Mouse (Mus musculus) thymus, adult 2 months (tissue): ENCODE data around the gene Gsg1l. TPM values are rescaled to one million over a fixed set of nuclear protein-coding genes. Genes with fewer than 3 reads are reported as not detected.

Experiments
- DNase-seq: peaks from one replicate; pipeline ENCODE4 v3.0.0; 2021
- H3K27ac ChIP-seq: fragments of 200-500 bp; 2 replicates; pipeline ENCODE4 v1.5.1; 2012; ENCODE audit warnings: low read length, control low read depth; ENCODE audit not compliant: control insufficient read depth, insufficient read depth
- H3K27me3 ChIP-seq: fragments of 200-500 bp; 2 replicates; pipeline ENCODE4 v1.6.1; 2012; ENCODE audit warnings: mild to moderate bottlenecking, low read length, moderate library complexity, mixed read lengths; ENCODE audit not compliant: control insufficient read depth, insufficient read depth
- H3K36me3 ChIP-seq: fragments of 200-500 bp; 2 replicates; pipeline ENCODE4 v1.6.1; 2012; ENCODE audit warnings: mild to moderate bottlenecking, low read length, moderate library complexity; ENCODE audit not compliant: control insufficient read depth, insufficient read depth
- H3K4me1 ChIP-seq: fragments of 200-500 bp; replicated peaks from 2 replicates; pipeline ENCODE4 v1.6.1; 2012; ENCODE audit warnings: low read length; ENCODE audit not compliant: control insufficient read depth, insufficient read depth
- H3K4me3 ChIP-seq: fragments of 200-500 bp; 2 replicates; pipeline ENCODE4 v1.5.1; 2012; ENCODE audit warnings: mild to moderate bottlenecking, low read length, control low read depth, moderate library complexity; ENCODE audit not compliant: control insufficient read depth, insufficient read depth
- CTCF ChIP-seq: fragments of 200-500 bp; IDR thresholded peaks from 2 replicates; pipeline ENCODE4 v1.5.1; 2012; ENCODE audit warnings: mild to moderate bottlenecking, control low read depth, low read length, moderate library complexity, borderline replicate concordance; ENCODE audit not compliant: control insufficient read depth, poor library complexity, insufficient read depth; ENCODE audit errors: extremely low read depth
- POLR2A ChIP-seq: fragments of 200-500 bp; IDR thresholded peaks from 2 replicates; pipeline ENCODE4 v1.6.1; 2012; ENCODE audit warnings: mild to moderate bottlenecking, low read length, control low read depth, moderate library complexity; ENCODE audit not compliant: control insufficient read depth, poor library complexity, insufficient read depth; ENCODE audit errors: extremely low read depth
- WGBS: fragments of 180-500 bp; shearing (Covaris S2); methylation state at CpG from one replicate; pipeline ENCODE4 v1.1.7; 2018; 5-methylcytosine and 5-hydroxymethylcytosine counted together
- polyA plus RNA-seq: library from polyadenylated mRNA; depleted of rRNA; stranded (reverse); fragments of >200 nt; gene quantifications from 2 replicates; pipeline ENCODE4 v1.2.3, GENCODE M21; 2012

The Gsg1l gene
- polyA plus RNA-seq, 1 experiment, result 0.94 TPM

GRCm38 (mm10) chr7:125887761-125888160, 194.4 kb downstream of the Gsg1l start:
- H3K4me3 ChIP-seq, result no peak overlapping the region
- 36% methylated on average over 5 of the region's 5 CpGs for WGBS
- TF ChIP-seq POLR2A (no peak), CTCF (no peak)
- H3K27ac ChIP-seq, result no peak overlapping the region
- no peaks in the 10 kb centered on the region for H3K27me3 ChIP-seq
- no peaks in the 10 kb centered on the region for H3K4me1 ChIP-seq
- no peaks in the 10 kb centered on the region for H3K36me3 ChIP-seq
- no peak for DNase-seq

DNA sequence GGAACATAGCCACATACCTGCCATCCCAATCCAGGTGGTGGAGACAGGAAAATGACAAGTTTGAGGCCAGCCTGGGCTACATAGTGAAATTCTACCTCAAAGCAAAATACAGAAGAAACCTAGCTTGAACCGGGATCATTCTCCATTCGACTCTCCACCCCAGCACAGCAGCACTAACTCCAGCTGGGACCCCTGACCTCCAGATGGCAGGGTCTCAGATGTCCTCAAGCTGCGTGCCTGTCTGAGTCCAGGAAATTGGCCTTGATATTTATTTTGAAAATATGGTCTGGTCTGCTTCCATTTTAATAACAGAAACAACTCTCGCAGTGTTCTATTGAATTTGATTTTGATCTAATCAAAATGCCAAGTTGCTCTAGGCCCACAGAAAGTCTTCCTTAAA, 195.1 kb downstream of the Gsg1l start:
- DNase-seq, result no peak
- no peaks in the 10 kb centered on the region for H3K27me3 ChIP-seq
- no peak overlapping the region for H3K27ac ChIP-seq
- H3K4me3 ChIP-seq, result no peak overlapping the region
- no peaks in the 10 kb centered on the region for H3K36me3 ChIP-seq
- 91% methylated on average over 4 of the region's 4 CpGs for WGBS
- no peaks in the 10 kb centered on the region for H3K4me1 ChIP-seq
- TF ChIP-seq POLR2A (no peak), CTCF (no peak)

DNA sequence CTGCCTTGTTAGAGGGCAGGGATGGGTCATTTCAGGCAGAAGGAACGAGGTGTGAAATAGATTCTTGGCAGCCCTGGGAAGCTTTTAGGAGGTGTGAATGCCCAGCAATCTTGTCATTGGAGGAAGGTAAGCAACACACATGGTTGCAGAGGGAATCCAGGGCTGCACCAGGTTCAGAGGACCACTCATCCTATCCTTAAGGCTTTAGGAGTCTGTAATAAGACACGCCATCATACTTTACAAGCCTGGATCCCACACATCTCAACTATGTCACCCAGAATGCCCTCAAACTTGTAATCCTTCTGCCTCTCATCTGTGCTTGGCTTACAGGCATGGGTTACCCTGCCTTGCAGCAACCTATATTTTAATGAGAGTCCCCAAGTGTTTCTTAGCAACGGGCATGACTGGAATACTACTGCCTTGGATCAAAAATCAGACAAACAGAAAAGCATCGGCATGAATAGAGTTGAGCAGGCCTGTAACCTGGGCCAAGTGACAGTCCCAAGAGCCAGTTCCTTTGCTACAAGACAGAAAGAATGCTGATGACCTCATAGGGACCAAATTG, 196.0 kb downstream of the Gsg1l start:
- no peak for TF ChIP-seq CTCF
- TF ChIP-seq POLR2A, result no peak
- H3K4me1 ChIP-seq, result no peaks in the 10 kb centered on the region
- H3K36me3 ChIP-seq, result no peaks in the 10 kb centered on the region
- H3K27ac ChIP-seq, result no peak overlapping the region
- WGBS, result 87% methylated on average over 4 of the region's 4 CpGs
- no peaks in the 10 kb centered on the region for H3K27me3 ChIP-seq
- DNase-seq, result no peak
- H3K4me3 ChIP-seq, result no peak overlapping the region

- TF ChIP-seq POLR2A (no peak), CTCF (no peak)
- Histone ChIP-seq H3K4me3 (no peak overlapping the region), H3K27ac (no peak overlapping the region), H3K36me3 (no peaks in the 10 kb centered on the region), H3K4me1 (no peaks in the 10 kb centered on the region), H3K27me3 (no peaks in the 10 kb centered on the region)
- 82% methylated on average over 2 of the region's 2 CpGs for WGBS
- DNase-seq, result no peak
Observed at GRCm38 (mm10) chr7:125883232-125883631, 199.0 kb downstream of the Gsg1l start.

- no peaks in the 10 kb centered on the region for H3K4me1 ChIP-seq
- 55% methylated on average over 4 of the region's 4 CpGs for WGBS
- no peaks in the 10 kb centered on the region for H3K36me3 ChIP-seq
- H3K4me3 ChIP-seq, result no peak overlapping the region
- H3K27me3 ChIP-seq, result no peaks in the 10 kb centered on the region
- no peak for TF ChIP-seq CTCF
- no peak for TF ChIP-seq POLR2A
- DNase-seq, result no peak
- no peak overlapping the region for H3K27ac ChIP-seq
Observed at GRCm38 (mm10) chr7:125878040-125878439, 204.2 kb downstream of the Gsg1l start.

- TF ChIP-seq CTCF (no peak), POLR2A (no peak)
- H3K4me1 ChIP-seq, result no peaks in the 10 kb centered on the region
- H3K36me3 ChIP-seq, result no peaks in the 10 kb centered on the region
- no peak overlapping the region for H3K27ac ChIP-seq
- H3K27me3 ChIP-seq, result no peaks in the 10 kb centered on the region
- H3K4me3 ChIP-seq, result no peak overlapping the region
- 94% methylated on average over 6 of the region's 6 CpGs for WGBS
- DNase-seq, result no peak
Observed at GRCm38 (mm10) chr7:125873971-125874495, 208.2 kb downstream of the Gsg1l start.

- DNase-seq, result no peak
- no peaks in the 10 kb centered on the region for H3K36me3 ChIP-seq
- 89% methylated on average over 3 of the region's 3 CpGs for WGBS
- no peaks in the 10 kb centered on the region for H3K27me3 ChIP-seq
- no peak overlapping the region for H3K4me3 ChIP-seq
- no peak overlapping the region for H3K27ac ChIP-seq
- TF ChIP-seq CTCF (no peak), POLR2A (no peak)
- H3K4me1 ChIP-seq, result no peaks in the 10 kb centered on the region
Observed at GRCm38 (mm10) chr7:125872874-125873273, 209.3 kb downstream of the Gsg1l start.
